Mouse (Mus musculus) liver, embryonic 18 days (tissue): ENCODE results near the gene Slc44a4. TPM values are rescaled to one million over a fixed set of nuclear protein-coding genes. Genes with fewer than 3 reads are reported as not detected.

Experiments used
- polyA plus RNA-seq: library from polyadenylated mRNA; depleted of rRNA; stranded (reverse); fragments of >200 nt; gene quantifications from 2 replicates; pipeline ENCODE4 v1.2.3, GENCODE M21; 2012; rRNA removed

Slc44a4 gene
- 3.8 and 5.8 TPM in 2 replicates for polyA plus RNA-seq

DNA sequence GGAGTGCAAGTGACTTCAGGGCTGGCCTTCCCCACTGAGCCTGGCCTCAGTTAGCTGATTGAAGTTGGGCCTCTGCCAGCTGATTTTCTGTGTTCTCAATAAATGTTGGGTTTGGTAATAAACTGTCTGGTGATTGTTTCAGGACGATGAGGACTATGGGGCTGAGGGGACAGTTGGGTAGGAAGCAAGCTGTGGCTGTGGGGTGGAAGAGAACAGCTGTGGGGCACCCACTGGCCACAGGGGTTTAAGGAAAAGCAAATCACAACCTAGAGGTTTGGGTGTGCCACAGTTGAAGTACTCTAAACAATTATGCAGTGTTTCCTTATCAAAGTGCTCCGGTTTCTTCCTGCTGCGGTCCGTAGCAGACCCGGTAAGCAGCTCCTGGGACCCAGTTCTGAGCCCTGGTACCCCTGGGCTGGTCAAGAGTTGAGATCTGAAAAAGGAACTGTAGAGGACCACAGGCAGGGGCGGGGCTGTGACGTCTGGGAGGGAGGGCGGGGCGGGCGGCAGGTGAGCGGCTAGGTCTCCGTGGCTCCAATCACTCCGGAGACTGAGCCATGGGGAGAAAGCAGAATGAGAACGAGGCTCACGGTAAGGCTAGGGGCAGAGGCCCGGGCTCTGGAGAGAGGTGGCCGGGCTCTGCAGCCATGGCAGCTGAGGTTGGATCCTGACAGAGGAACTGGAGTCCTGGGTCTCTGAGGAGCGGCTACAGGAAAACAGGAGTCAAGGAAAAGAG lies at the start of gene Slc44a4:
Slc44a4 (plus strand) TSS at position 537 of the 736 bp plus-strand sequence.

DNA sequence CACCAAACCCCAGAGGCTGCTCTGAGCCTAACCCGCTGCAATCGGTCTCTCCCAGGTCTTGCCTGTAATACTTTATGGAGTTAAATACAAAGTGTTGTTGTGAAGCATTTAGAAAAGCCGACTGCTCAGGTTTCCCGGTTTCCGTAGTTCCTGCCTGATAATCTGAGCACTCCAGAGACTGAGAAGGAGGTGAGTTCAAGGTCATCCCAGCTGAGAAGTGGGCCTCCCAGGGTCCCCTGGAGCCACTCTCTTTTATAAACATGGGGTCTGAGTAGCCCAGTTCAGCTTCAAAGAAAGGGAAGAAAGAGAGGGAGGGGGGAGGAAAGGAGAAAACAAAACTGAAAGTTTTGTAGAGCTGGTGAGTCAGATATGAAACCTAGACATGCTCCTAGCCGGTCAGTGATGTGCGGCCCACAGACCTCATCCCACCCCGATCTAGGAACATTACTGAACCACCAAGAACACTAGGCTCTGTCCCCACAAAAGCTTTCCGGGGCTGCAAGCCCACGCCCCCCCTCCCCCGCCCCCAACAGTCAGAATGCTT lies 34.9 kb upstream of the Slc44a4 start, which contains the start of gene Zbtb12:
Zbtb12 (plus strand) TSS at position 148 of the 544 bp plus-strand sequence.

DNA sequence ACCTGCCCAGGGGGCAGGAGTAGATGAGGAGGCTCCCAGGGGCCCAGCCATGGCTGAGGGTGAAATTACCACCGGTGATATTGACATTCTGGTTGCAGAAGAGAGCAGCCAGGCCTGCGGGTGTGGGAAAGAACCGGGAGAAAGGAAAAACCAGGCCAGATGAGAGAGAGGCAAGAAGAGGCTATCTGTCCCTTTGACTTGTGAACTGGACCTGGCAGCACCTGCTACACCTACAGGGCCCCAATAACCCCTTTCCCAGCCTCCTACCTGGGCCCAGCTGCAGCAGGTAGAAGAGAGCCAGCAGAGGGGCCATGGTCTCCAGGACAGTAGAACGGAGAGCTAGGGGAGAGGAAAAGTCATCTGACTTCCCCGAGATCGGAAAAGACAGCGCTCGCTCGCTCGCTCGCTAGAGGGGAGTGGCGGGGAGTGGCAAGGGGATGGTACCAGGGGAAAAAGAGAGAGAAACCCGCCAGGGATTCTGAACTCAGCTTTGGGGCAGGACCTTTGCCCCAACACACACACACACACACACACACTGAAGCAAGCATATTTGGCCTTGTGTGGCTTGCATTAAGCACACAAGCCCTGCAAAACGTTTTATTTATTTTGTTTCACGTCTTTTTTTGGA lies 32.5 kb upstream of the Slc44a4 start, which contains the start of gene Gm20547:
Gm20547 (minus strand) TSS at position 360 of the 628 bp plus-strand sequence.

DNA sequence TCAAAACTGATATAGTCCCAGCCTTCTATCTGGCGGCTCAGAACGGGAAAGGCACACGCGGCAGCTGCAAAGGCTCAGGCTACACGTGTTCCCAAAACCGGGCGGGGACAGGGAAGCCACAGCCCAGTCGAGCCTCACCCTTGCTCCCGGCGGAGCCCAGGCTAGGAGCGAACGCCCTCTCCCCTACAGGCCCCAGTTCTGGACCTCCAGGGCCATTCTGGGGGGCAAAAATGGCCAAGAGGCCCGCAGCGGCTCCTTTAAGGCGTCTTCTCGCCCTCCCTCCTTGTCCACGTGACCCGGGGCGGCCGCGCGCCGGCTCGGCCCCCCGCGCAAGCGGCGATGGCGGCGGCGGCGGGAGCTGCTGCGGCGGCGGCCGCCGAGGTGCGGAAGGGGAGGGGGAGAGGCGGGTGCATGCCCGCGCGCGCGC lies 16.1 kb upstream of the Slc44a4 start, which contains the start of the genes C2 and Ehmt2:
C2 (minus strand) TSS at position 106 of the 427 bp plus-strand sequence.
Ehmt2 (plus strand) TSS at position 310 of the 427 bp plus-strand sequence.

DNA sequence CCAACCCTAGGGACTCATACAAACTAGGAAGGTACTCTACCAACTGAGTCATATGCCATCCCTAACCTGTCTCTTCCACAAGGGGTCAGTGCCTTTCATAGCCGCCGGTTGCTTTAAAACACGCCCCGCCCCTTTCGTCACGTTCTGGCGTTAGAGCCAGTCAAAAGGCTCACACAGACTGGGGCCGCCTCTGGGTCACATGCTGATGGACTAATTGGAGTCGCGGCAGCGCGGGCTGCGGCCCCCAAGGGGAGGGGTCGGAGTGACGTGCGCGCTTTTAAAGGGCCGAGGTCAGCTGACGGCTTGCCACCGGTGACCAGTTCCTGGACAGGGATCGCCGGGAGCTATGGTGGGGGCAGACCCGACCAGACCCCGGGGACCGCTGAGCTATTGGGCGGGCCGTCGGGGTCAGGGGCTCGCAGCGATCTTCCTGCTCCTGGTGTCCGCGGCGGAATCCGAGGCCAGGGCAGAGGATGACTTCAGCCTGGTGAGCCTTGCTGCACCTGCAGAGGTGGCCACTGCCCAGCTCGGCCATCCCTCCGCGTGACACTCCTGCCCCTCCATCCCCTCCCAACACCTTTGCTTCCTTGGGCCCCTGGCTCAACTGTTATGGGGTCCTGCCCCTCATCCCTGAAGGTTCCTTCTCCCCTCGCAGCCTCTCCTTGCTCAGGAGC lies 16.9 kb downstream of the Slc44a4 start, which contains the start of gene Neu1:
Neu1 (plus strand) TSS at position 193 of the 674 bp plus-strand sequence.

DNA sequence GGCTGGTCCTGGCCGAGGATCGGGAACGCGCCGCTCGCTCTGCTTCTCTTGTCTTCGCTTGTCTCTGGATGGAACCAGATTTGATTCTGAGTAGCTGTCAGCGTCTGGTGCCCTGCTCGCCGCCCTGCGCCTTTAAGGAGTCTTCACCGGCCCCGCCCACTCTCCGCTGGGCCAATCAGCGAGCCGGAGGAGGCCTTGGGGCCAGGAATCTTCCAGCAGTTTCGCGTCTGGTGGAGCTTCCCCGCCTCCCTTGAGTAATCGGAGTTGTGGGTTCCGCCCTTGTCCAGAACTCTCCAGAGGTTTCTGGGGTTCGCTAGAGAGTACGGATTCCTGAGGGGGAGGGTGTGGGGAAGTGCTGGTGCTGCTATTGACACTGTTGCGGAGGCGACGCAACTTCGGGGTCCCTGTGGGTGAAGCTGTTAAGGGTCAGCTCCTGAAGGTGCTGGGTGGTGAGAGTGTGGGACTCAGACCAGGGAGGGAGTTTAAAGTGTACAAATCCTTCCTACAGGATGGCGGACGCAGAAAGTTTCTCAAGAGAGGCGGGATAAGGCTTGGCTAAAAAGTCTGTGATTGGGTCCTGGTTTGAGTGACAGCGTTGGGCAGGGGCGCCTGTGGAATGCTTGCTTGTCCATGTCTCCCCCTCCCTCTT lies 45.0 kb downstream of the Slc44a4 start, which contains the start of gene Hspa1b:
Hspa1b (minus strand) TSS at position 109 of the 649 bp plus-strand sequence.

DNA sequence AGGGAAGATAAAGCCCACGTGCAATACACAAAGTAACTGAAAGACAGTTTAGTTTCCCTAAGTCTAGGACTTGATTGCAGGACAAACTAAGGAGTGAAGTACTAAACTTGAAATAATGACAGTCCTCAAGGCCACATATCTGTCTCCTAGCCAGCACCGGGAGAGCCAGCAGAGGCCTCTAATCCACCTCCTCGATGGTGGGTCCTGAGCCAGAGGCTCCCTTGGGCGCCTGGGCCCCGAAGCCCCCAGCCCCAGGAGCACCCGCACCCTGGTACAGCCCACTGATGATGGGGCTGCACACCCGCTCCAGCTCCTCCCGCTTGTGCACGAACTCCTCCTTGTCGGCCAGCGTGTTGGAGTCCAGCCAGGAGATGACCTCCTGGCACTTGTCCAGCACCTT lies 55.6 kb downstream of the Slc44a4 start, which contains the start of gene Gm20481:
Gm20481 (plus strand) TSS at position 91 of the 400 bp plus-strand sequence.

DNA sequence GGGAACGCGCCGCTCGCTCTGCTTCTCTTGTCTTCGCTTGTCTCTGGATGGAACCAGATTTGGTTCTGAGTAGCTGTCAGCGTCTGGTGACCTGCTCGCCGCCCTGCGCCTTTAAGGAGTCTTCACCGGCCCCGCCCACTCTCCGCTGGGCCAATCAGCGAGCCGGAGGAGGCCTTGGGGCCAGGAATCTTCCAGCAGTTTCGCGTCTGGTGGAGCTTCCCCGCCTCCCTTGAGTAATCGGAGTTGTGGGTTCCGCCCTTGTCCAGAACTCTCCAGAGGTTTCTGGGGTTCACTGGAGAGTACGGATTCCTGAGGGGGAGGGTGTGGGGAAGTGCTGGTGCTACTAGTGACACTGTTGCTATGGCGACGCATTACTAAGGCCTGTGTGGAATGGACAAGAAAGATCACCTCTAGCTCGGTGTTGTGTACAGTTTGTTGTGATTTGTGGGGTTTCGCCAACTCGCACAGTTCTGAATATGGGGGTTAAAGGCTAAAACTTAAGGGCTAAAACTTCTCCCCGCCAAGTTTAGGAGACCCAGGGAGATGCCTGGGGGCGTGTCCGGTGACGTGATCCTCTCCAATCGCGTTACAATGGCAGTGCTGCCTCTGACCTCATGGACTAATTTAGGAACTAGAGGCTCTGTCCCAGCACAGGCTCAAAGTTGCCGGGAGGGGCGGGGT lies 57.9 kb downstream of the Slc44a4 start, which contains the start of the genes Hspa1a and Hspa1l:
Hspa1a (minus strand) TSS at position 88 of the 681 bp plus-strand sequence.
Hspa1l (plus strand) TSS at position 635 of the 681 bp plus-strand sequence.

Other genes starting within 250 kb of the Slc44a4 start
- gene Tnxb, start 243.9 kb upstream of the Slc44a4 start, polyA plus RNA-seq, result 0.65 and 0.73 TPM in 2 replicates
- 128 and 142 TPM in 2 replicates for gene C4b, start 170.6 kb upstream of the Slc44a4 start, polyA plus RNA-seq
- not detected in 2 replicates for gene Cyp21a1, start 109.9 kb upstream of the Slc44a4 start, polyA plus RNA-seq
- gene Stk19, start 77.5 kb upstream of the Slc44a4 start, polyA plus RNA-seq, result 12.4 and 13.7 TPM in 2 replicates
- 16.6 and 19.9 TPM in 2 replicates for gene Dxo, start 77.4 kb upstream of the Slc44a4 start, polyA plus RNA-seq
- 18.6 and 23.0 TPM in 2 replicates for gene Skiv2l, start 64.3 kb upstream of the Slc44a4 start, polyA plus RNA-seq
- 26.7 and 28.4 TPM in 2 replicates for gene Nelfe, start 64.1 kb upstream of the Slc44a4 start, polyA plus RNA-seq
- 687 and 748 TPM in 2 replicates for gene Cfb, start 51.9 kb upstream of the Slc44a4 start, polyA plus RNA-seq
- gene Zbtb12, start 35.0 kb upstream of the Slc44a4 start, polyA plus RNA-seq, result 4.8 and 6.3 TPM in 2 replicates
- 0.04 and 0.05 TPM in 2 replicates for gene Gm20547, start 32.4 kb upstream of the Slc44a4 start, polyA plus RNA-seq
- gene C2, start 16.2 kb upstream of the Slc44a4 start, polyA plus RNA-seq, result 36.4 and 36.8 TPM in 2 replicates
- gene Ehmt2, start 16.0 kb upstream of the Slc44a4 start, polyA plus RNA-seq, result 30.4 and 37.6 TPM in 2 replicates
- 21.1 and 21.2 TPM in 2 replicates for gene Neu1, start 16.8 kb downstream of the Slc44a4 start, polyA plus RNA-seq
- gene Hspa1b, start 44.8 kb downstream of the Slc44a4 start, polyA plus RNA-seq, result 3.1 and 3.3 TPM in 2 replicates
- not detected in 2 replicates for gene Gm20481, start 55.4 kb downstream of the Slc44a4 start, polyA plus RNA-seq
- 1.9 and 2.5 TPM in 2 replicates for gene Hspa1a, start 57.7 kb downstream of the Slc44a4 start, polyA plus RNA-seq
- gene Hspa1l, start 58.2 kb downstream of the Slc44a4 start, polyA plus RNA-seq, result 0.06 and 0.07 TPM in 2 replicates
- gene Lsm2, start 67.4 kb downstream of the Slc44a4 start, polyA plus RNA-seq, result 64.3 and 69.6 TPM in 2 replicates
- gene Vars, start 86.5 kb downstream of the Slc44a4 start, polyA plus RNA-seq, result 42.1 and 47.2 TPM in 2 replicates
- 0.17 and 0.23 TPM in 2 replicates for gene Vwa7, start 102.1 kb downstream of the Slc44a4 start, polyA plus RNA-seq
- 4.3 and 5.0 TPM in 2 replicates for gene Sapcd1, start 113.5 kb downstream of the Slc44a4 start, polyA plus RNA-seq
- 7.7 and 8.5 TPM in 2 replicates for gene Msh5, start 132.3 kb downstream of the Slc44a4 start, polyA plus RNA-seq
- gene Clic1, start 135.5 kb downstream of the Slc44a4 start, polyA plus RNA-seq, result 88.4 and 92.7 TPM in 2 replicates
- 13.9 and 14.9 TPM in 2 replicates for gene Ddah2, start 144.6 kb downstream of the Slc44a4 start, polyA plus RNA-seq
- 0.06 TPM in 1 of 2 replicates, not detected in the other for gene Ly6g6c, start 150.9 kb downstream of the Slc44a4 start, polyA plus RNA-seq
- gene Mpig6b, start 151.7 kb downstream of the Slc44a4 start, polyA plus RNA-seq, result 1.5 and 1.9 TPM in 2 replicates
- 0.28 and 0.30 TPM in 2 replicates for gene Ly6g6e, start 162.4 kb downstream of the Slc44a4 start, polyA plus RNA-seq
- gene Ly6g6d, start 163.6 kb downstream of the Slc44a4 start, polyA plus RNA-seq, result 0.71 and 0.79 TPM in 2 replicates
- gene Ly6g6f, start 171.1 kb downstream of the Slc44a4 start, polyA plus RNA-seq, result 4.7 and 4.8 TPM in 2 replicates
- 32.1 and 32.4 TPM in 2 replicates for gene Abhd16a, start 174.8 kb downstream of the Slc44a4 start, polyA plus RNA-seq
- not detected in 2 replicates for gene Ly6g5c, start 193.8 kb downstream of the Slc44a4 start, polyA plus RNA-seq
- 0.46 and 0.64 TPM in 2 replicates for gene Ly6g5b, start 201.0 kb downstream of the Slc44a4 start, polyA plus RNA-seq
- gene Gpank1, start 207.0 kb downstream of the Slc44a4 start, polyA plus RNA-seq, result 8.0 and 8.7 TPM in 2 replicates
- 84.1 and 85.2 TPM in 2 replicates for gene Csnk2b, start 207.6 kb downstream of the Slc44a4 start, polyA plus RNA-seq
- gene D17H6S53E, start 211.9 kb downstream of the Slc44a4 start, polyA plus RNA-seq, result 1.8 and 2.0 TPM in 2 replicates
- 464 and 524 TPM in 2 replicates for gene Apom, start 217.6 kb downstream of the Slc44a4 start, polyA plus RNA-seq
- 37.8 and 48.6 TPM in 2 replicates for gene Bag6, start 220.7 kb downstream of the Slc44a4 start, polyA plus RNA-seq